In the genomic region with DNA sequence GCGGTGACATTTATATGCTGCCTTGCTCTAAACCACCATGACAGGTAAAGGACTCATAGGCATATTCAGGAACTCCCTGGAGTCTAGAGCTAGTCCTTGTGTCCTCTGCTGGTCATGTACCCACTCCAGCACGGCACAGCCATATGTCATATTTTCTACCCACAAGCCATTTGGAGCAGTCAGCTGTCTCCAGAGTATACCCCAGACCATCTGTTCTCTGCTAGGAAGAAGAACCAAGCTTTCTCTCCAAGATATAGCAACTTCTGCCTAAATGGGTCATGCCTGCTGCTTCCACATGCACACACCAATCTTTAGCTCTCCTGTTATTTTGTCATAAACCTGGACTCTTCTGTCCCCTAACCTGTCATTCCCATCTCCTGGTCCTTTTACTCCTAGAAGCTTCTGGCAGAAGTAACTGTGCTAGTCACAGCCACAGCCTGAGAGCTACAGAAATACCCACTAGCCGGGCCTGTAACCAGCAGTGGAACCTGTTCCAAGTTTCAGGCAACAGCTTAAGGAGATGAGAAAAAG, we compare ENCODE assay signal across 10 mouse cellular contexts. TPM values are rescaled to one million over a fixed set of nuclear protein-coding genes. Genes with fewer than 3 reads are reported as not detected.
DNase-seq lines count a peak whose midpoint lies in the region.
"Had no signal": no experiment of that assay in that cellular context is flagged by ENCODE, and none has a peak within 500 bp of the region (broad histone marks: within the 10 kb centered on the region; RNA-seq: fewer than 3 reads in every experiment).

No protein-coding gene starts in this region.

- peak; percentile 79 for DNase-seq in right cerebral cortex, adult 18-20 months
- no peak for DNase-seq in right cerebral cortex, postnatal 14 days
- peak; percentile 55 to 73 for DNase-seq in cerebellum, postnatal 14 days
- DNase-seq in layer of hippocampus, postnatal 36 days, result peak; percentile 45 to 55
- no peak for DNase-seq in thymus, postnatal 0 days (ENCODE audit: low spot score)
- no peak for DNase-seq in gastrocnemius, postnatal 10 days
- DNase-seq in thymus, postnatal 10 days (ENCODE audit: low spot score in 2 of 2), result no peak
- DNase-seq: lung, postnatal 4 days had no signal

RNA-seq across cellular contexts. Expression of gene Cplx1, which starts 31.6 kb away (rescaled TPM):
- total RNA-seq in layer of hippocampus, postnatal 36 days (2021), result 100 to 1,000 TPM; 523 to 559 TPM
- polyA plus RNA-seq in thymus, postnatal 0 days (2015; fragmentation: Nextera tagmentation; extraction: Ambion mirVana), result 0.20 and 0.22 TPM in 2 replicates
- total RNA-seq in gastrocnemius, postnatal 10 days (2021), result under 1 TPM; 0.45 to 0.54 TPM
- total RNA-seq: monocyte, adult 5-6 weeks had no signal
- polyA plus RNA-seq: liver, embryonic 14.5 days had no signal

RNA-seq across cellular contexts. Expression of gene Gak, which starts 48.1 kb away (rescaled TPM):
- 10 to 100 TPM; 89.4 to 97.6 TPM for total RNA-seq in layer of hippocampus, postnatal 36 days (2021)
- 44.6 and 50.1 TPM in 2 replicates for polyA plus RNA-seq in thymus, postnatal 0 days (2015; fragmentation: Nextera tagmentation; extraction: Ambion mirVana)
- 10 to 100 TPM; 19.7 to 23.0 TPM for total RNA-seq in gastrocnemius, postnatal 10 days (2021)

RNA-seq across cellular contexts. Expression of gene Tmem175, which starts 48.1 kb away (rescaled TPM):
- 10 to 100 TPM; 40.1 to 43.0 TPM for total RNA-seq in layer of hippocampus, postnatal 36 days (2021)
- polyA plus RNA-seq in thymus, postnatal 0 days (2015; fragmentation: Nextera tagmentation; extraction: Ambion mirVana), result 25.2 and 28.3 TPM in 2 replicates
- total RNA-seq in gastrocnemius, postnatal 10 days (2021), result 1 to 10 TPM; 6.8 to 7.8 TPM

Comparison
In these comparisons a context has a peak if more than half of its experiments do, and no peak if none do; other contexts are left out.
1. DNase-seq: peak in right cerebral cortex, adult 18-20 months (single experiment), cerebellum, postnatal 14 days (2 of 2) and layer of hippocampus, postnatal 36 days (2 of 2); none in right cerebral cortex, postnatal 14 days (single experiment), thymus, postnatal 0 days (single experiment), gastrocnemius, postnatal 10 days (single experiment) and thymus, postnatal 10 days (0 of 2).
2. RNA of gene Cplx1, which starts 31.6 kb away (total RNA-seq): 523 to 559 TPM in layer of hippocampus, postnatal 36 days; 0.45 to 0.54 TPM in gastrocnemius, postnatal 10 days; every median in the first group is over 100 times any median in the second.
3. RNA of gene Tmem175, which starts 48.1 kb away (total RNA-seq): 40.1 to 43.0 TPM in layer of hippocampus, postnatal 36 days; 6.8 to 7.8 TPM in gastrocnemius, postnatal 10 days; every median in the first group is over 4 times any median in the second.